Mouse (Mus musculus): ENCODE results near the gene Rab11fip4.

DNA sequence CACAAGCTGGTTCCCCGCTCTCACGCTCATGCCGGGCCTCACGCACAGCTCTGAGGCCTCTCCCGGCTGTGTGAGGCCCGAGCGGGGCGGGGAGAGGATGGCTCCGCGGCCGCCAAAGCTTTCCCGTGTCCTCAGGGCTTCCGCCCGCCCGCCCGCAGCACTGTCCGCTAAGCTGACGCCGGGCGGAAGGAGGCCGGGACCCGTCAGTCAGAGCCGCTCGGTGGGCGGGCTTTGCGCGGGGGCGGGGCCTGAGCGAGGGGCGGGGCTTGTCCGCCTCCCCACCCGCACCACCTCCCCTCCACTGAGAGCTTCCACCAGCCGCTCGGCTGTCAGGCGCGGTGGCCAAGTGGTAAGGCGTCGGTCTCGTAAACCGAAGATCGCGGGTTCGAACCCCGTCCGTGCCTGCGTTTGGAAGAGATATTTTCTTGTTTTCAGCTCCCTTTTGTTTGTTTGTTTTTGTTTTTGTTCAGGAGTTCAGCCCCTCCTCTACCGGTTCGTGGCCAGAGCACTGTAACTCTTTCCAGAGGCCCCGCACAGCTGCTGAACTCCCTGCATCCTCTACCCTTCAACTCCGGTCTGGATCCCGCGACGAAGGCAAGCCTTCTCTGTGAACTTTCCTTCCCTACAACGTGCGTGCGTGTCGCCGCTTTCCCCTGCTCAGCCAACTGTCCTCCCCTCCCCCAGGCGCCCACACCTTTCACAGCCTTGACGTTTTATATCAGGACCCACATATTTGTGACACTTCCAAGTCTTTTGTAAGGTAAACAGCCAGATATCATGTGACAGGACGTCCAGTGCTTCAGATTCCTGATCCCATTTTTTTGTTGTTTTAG, 113.5 kb downstream of the Rab11fip4 start:
- TF ChIP-seq CTCF (IDR thresholded peaks at IDR 0.05; ENCODE audit: low read depth) (no peak), EP300 (IDR thresholded peaks at IDR 0.05; ENCODE audit: low read depth) (no peak)
